Mouse (Mus musculus) thymus, adult 2 months (tissue): ENCODE measurements at regions not wholly inside any gene's neighbourhood (a gene's known extent, or its start where the extent isn't known, plus 50 kb on each side); places are given as distances from the start of the nearest gene placed in this dataset.

Experiments
- DNase-seq: peaks from one replicate; pipeline ENCODE4 v3.0.0; 2021
- H3K27ac ChIP-seq: fragments of 200-500 bp; 2 replicates; pipeline ENCODE4 v1.5.1; 2012; ENCODE audit warnings: low read length, control low read depth; ENCODE audit not compliant: control insufficient read depth, insufficient read depth
- H3K27me3 ChIP-seq: fragments of 200-500 bp; 2 replicates; pipeline ENCODE4 v1.6.1; 2012; ENCODE audit warnings: mild to moderate bottlenecking, low read length, moderate library complexity, mixed read lengths; ENCODE audit not compliant: control insufficient read depth, insufficient read depth
- H3K36me3 ChIP-seq: fragments of 200-500 bp; 2 replicates; pipeline ENCODE4 v1.6.1; 2012; ENCODE audit warnings: mild to moderate bottlenecking, low read length, moderate library complexity; ENCODE audit not compliant: control insufficient read depth, insufficient read depth
- H3K4me1 ChIP-seq: fragments of 200-500 bp; replicated peaks from 2 replicates; pipeline ENCODE4 v1.6.1; 2012; ENCODE audit warnings: low read length; ENCODE audit not compliant: control insufficient read depth, insufficient read depth
- H3K4me3 ChIP-seq: fragments of 200-500 bp; 2 replicates; pipeline ENCODE4 v1.5.1; 2012; ENCODE audit warnings: mild to moderate bottlenecking, low read length, control low read depth, moderate library complexity; ENCODE audit not compliant: control insufficient read depth, insufficient read depth
- CTCF ChIP-seq: fragments of 200-500 bp; IDR thresholded peaks from 2 replicates; pipeline ENCODE4 v1.5.1; 2012; ENCODE audit warnings: mild to moderate bottlenecking, control low read depth, low read length, moderate library complexity, borderline replicate concordance; ENCODE audit not compliant: control insufficient read depth, poor library complexity, insufficient read depth; ENCODE audit errors: extremely low read depth
- POLR2A ChIP-seq: fragments of 200-500 bp; IDR thresholded peaks from 2 replicates; pipeline ENCODE4 v1.6.1; 2012; ENCODE audit warnings: mild to moderate bottlenecking, low read length, control low read depth, moderate library complexity; ENCODE audit not compliant: control insufficient read depth, poor library complexity, insufficient read depth; ENCODE audit errors: extremely low read depth
- WGBS: fragments of 180-500 bp; shearing (Covaris S2); methylation state at CpG from one replicate; pipeline ENCODE4 v1.1.7; 2018; 5-methylcytosine and 5-hydroxymethylcytosine counted together

DNA sequence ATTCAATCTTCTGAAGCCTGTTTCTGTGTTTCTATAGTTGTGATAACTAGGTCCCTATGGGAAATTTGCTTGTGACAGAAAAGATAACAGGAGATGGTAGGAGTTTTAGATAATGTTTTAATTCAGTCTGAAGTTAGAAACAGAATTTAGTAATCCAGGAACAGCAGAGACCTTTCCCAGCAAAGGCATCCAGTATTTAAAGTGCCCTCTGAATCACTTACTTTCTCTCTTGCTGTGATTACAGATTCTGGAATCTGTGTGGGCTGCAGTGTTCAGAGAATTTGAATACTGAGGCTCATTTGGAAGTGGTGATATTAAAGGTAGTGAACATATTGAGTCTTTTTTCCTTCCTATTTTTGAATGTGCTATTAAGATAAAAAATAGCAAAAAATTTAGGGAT, 154.6 kb downstream of the Gm11077 start:
- Histone ChIP-seq H3K4me1 (no peaks in the 10 kb centered on the region), H3K36me3 (no peaks in the 10 kb centered on the region), H3K4me3 (no peak overlapping the region), H3K27ac (no peak overlapping the region), H3K27me3 (no peaks in the 10 kb centered on the region)
- no peak for TF ChIP-seq CTCF
- no peak for DNase-seq

DNA sequence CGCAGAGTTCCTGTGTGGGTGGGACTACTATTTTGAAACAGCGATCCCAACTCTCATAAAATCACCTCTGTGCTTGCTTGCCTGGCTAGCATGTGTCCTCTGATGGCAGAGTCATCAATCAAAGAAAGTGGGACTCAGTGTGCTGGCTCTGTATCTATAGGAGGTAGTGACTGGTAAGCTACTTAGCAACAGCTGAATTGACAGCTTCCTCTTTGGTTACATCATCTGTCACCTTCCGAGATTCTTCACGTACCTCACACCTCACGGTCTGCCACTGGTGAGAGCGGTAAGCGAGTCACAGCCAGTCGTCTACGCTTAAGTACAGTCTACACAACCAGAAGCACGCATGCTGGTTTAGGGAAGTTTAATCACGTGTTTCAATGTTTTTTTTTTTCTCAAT, 159.5 kb downstream of the Gm11077 start:
- H3K4me3 ChIP-seq = no peak overlapping the region
- TF ChIP-seq POLR2A (no peak), CTCF (no peak)
- no peak overlapping the region; the same call in 1 of the 2 replicates for H3K27ac ChIP-seq
- H3K27me3 ChIP-seq = no peaks in the 10 kb centered on the region
- DNase-seq = no peak
- WGBS = 33% methylated on average over 11 of the region's 11 CpGs
- no peaks in the 10 kb centered on the region for H3K36me3 ChIP-seq
- no peaks in the 10 kb centered on the region for H3K4me1 ChIP-seq

DNA sequence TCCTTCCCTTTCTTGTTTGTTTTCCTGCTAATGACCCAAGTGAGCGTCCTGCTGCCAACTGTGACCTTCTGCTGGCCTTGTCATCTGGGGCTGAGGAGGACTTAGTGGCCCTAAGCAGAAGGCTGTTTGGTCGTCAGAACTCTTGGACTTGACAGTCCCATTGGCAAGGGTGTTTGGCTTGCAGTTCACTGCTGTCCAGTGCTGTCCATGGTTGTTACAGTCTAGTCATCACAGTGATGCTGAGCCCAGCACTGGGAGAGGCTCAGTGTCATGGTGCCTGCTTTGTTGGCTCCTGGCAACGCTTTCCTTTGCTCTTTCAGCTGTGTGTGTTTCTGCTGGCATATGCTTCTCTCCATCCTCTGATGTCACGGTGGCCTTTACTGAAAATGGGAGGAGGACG, 161.0 kb downstream of the Gm11077 start:
- Histone ChIP-seq H3K27me3 (no peaks in the 10 kb centered on the region), H3K4me1 (no peaks in the 10 kb centered on the region), H3K27ac (no peak overlapping the region), H3K4me3 (no peak overlapping the region), H3K36me3 (no peaks in the 10 kb centered on the region)
- WGBS = 90% methylated on average over 5 of the region's 5 CpGs
- no peak for DNase-seq
- TF ChIP-seq CTCF (no peak), POLR2A (no peak)

DNA sequence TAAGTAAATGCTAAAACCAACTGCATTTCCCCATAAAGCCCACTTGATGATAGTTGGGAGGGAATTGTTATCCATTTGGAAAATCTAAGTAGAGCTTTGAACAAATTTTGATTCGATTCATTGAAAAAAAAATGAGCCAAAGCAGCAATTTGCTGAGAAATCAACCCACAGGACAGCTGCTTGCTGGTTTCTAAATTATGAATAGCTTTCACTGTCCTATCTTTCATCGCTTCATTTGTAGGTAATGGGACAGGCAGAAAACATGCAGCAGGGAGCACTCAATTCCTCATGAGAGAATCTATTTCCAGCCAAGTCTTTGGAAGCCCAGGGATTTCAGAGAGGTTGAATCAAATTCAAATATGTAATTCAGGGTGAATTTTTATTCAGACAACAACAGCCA, 161.5 kb downstream of the Gm11077 start:
- TF ChIP-seq POLR2A (no peak), CTCF (no peak)
- Histone ChIP-seq H3K27me3 (no peaks in the 10 kb centered on the region), H3K4me1 (no peaks in the 10 kb centered on the region), H3K4me3 (no peak overlapping the region), H3K36me3 (no peaks in the 10 kb centered on the region), H3K27ac (no peak overlapping the region)
- no peak for DNase-seq
- 90% methylated on average over 2 of the region's 2 CpGs for WGBS

DNA sequence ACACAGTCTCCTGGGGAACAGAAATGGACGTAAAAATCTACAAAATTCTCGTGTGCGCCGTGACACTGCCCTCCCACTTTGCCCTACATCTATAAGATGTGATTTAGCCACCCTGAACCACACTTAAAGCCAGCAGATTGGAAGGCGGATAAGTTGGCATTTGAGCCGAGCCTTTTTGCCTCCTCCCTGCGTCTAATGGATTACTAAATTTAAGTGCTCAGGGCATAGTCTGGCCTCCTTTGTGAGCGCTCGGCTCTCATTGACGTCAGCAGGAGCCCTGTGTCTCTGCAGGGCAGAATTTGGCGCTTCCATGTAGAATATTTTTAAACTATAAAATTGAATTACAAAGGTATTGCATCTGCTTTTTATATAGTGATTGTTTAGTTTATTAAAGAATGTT, 165.4 kb downstream of the Gm11077 start:
- Histone ChIP-seq H3K4me3 (no peak overlapping the region), H3K27ac (no peak overlapping the region), H3K36me3 (no peaks in the 10 kb centered on the region), H3K4me1 (no peaks in the 10 kb centered on the region), H3K27me3 (no peaks in the 10 kb centered on the region)
- TF ChIP-seq CTCF = no peak
- no peak for TF ChIP-seq POLR2A
- 93% methylated on average over 11 of the region's 11 CpGs for WGBS
- DNase-seq = no peak

DNA sequence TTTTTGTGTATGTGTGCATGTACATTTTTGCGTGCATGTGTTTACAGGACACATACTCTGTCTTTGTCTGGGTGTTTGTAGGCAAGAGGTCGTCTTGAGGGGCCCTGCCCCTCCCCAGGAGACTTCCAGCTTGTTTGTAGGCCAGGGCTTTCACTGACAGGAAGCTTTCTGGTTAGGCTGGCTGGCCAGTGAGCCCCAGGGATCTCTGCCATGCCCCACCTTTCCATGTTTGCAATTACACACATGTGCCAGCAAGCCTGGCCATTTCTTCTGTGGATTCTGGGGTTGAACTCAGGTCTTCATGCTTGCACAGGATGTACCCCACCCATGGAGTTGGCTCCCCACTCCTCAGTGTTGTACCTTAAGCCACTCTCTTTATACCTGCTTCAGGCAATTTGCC, 166.4 kb downstream of the Gm11077 start:
- Histone ChIP-seq H3K27ac (no peak overlapping the region), H3K36me3 (no peaks in the 10 kb centered on the region), H3K4me3 (no peak overlapping the region), H3K27me3 (no peaks in the 10 kb centered on the region), H3K4me1 (no peaks in the 10 kb centered on the region)
- no peak for DNase-seq
- 59% methylated on average over 2 of the region's 2 CpGs for WGBS
- TF ChIP-seq POLR2A = no peak
- TF ChIP-seq CTCF = no peak

DNA sequence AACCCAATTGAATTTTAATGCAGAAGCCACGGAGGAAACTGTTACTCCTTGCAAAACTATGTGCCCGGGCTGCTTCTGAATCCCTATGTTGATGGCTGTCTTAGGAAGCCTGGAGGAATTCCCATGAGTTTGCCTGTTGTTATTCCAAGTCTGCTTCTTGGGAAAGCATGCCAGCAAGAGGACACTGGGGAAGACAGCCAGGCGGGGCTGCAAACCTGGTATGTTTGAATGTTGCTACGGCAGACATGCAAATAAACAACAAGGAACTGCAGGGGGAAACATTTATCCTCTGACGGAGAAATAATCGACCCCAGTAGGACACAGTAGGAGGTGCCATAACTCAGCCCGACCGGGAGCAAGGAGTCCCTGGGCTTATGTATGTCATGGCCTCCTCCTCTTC, 168.0 kb downstream of the Gm11077 start:
- H3K36me3 ChIP-seq = no peaks in the 10 kb centered on the region

More for the DNA sequence above, 168.0 kb downstream of the Gm11077 start:
- Histone ChIP-seq H3K27ac (no peak overlapping the region), H3K4me3 (no peak overlapping the region), H3K27me3 (no peaks in the 10 kb centered on the region), H3K4me1 (no peaks in the 10 kb centered on the region)
- TF ChIP-seq CTCF (no peak), POLR2A (no peak)
- no peak for DNase-seq
- 72% methylated on average over 8 of the region's 8 CpGs for WGBS
